Mouse (Mus musculus) heart, embryonic 11.5 days (tissue): ENCODE measurements around the gene Pan3. TPM values are rescaled to one million over a fixed set of nuclear protein-coding genes. Genes with fewer than 3 reads are reported as not detected.

Experiments
- ATAC-seq: fragments of 200-750 bp; cut with Nextera tagmentation; replicated peaks from 2 replicates; pipeline ENCODE4 v1.8.0; 2017; ENCODE audit warnings: moderate library complexity; ENCODE audit not compliant: insufficient number of reproducible peaks, low FRiP score, low TSS enrichment
- H3K27ac ChIP-seq: fragments of 300-500 bp; sonication (generic); 2 replicates; pipeline ENCODE4 v1.5.1; 2014; ENCODE audit warnings: mild to moderate bottlenecking, low read depth, low read length
- H3K27me3 ChIP-seq: fragments of 300-500 bp; sonication (generic); 2 replicates; pipeline ENCODE4 v1.6.1; 2014; ENCODE audit warnings: mild to moderate bottlenecking, low read length, mixed read lengths; ENCODE audit not compliant: control insufficient read depth, insufficient read depth
- H3K36me3 ChIP-seq: fragments of 300-500 bp; sonication (generic); 2 replicates; pipeline ENCODE4 v1.6.1; 2014; ENCODE audit warnings: mild to moderate bottlenecking, low read length, moderate library complexity, mixed read lengths; ENCODE audit not compliant: control insufficient read depth, insufficient read depth
- H3K4me1 ChIP-seq: fragments of 300-500 bp; sonication (generic); 2 replicates; pipeline ENCODE4 v1.6.1; 2014; ENCODE audit warnings: low read length; ENCODE audit not compliant: control insufficient read depth, insufficient read depth
- H3K4me2 ChIP-seq: fragments of 300-500 bp; sonication (generic); 2 replicates; pipeline ENCODE4 v1.6.1; 2014; ENCODE audit warnings: mild to moderate bottlenecking, moderate library complexity
- H3K4me3 ChIP-seq: fragments of 300-500 bp; sonication (generic); 2 replicates; pipeline ENCODE4 v1.5.1; 2014; ENCODE audit warnings: low read depth, low read length
- H3K9ac ChIP-seq: fragments of 300-500 bp; sonication (generic); 2 replicates; pipeline ENCODE4 v1.6.1; 2014; ENCODE audit warnings: mild to moderate bottlenecking, low read depth, low read length, moderate library complexity
- H3K9me3 ChIP-seq: fragments of 300-500 bp; sonication (generic); replicated peaks from 2 replicates; pipeline ENCODE4 v1.6.1; 2016; ENCODE audit warnings: low read length; ENCODE audit not compliant: control insufficient read depth
- WGBS: fragments of 180-500 bp; shearing (Covaris S2); extraction: QIAGEN DNeasy Blood & Tissue Kit; methylation state at CpG from one replicate; pipeline ENCODE4 v1.1.7; 2014; ENCODE audit not compliant: insufficient replicate concordance; 5-methylcytosine and 5-hydroxymethylcytosine counted together
- polyA plus RNA-seq: library from polyadenylated mRNA; unstranded; fragments of >200 nt; fragmentation: Nextera tagmentation; extraction: Ambion mirVana; gene quantifications from 2 replicates; pipeline ENCODE4 v1.2.1, GENCODE M21; 2014

Gene Pan3
- polyA plus RNA-seq, 1 experiment from 2014 or later, result 54.9 TPM

- ATAC-seq, result no peak
- peak overlapping the region; percentile 48 for H3K4me2 ChIP-seq
Measured at GRCm38 (mm10) chr5:147418394-147419121, 11.4 kb upstream of the Pan3 start.

GRCm38 (mm10) chr5:147423612-147424011, 6.3 kb upstream of the Pan3 start:
- Histone ChIP-seq H3K4me3 (no peak overlapping the region), H3K4me1 (peaks cover under 1% of the 10 kb centered on the region; the same call in 1 of the 2 replicates), H3K27me3 (no peaks in the 10 kb centered on the region), H3K9ac (no peak overlapping the region), H3K9me3 (no peaks in the 10 kb centered on the region), H3K4me2 (no peak overlapping the region), H3K27ac (no peak overlapping the region), H3K36me3 (no peaks in the 10 kb centered on the region)
- WGBS, result 26% methylated on average over 6 of the region's 6 CpGs
- ATAC-seq, result no peak

More at GRCm38 (mm10) chr5:147418394-147419121, 11.4 kb upstream of the Pan3 start:
- 26% methylated on average over 10 of the region's 10 CpGs for WGBS
- peaks cover 3% of the 10 kb centered on the region; the same call in 1 of the 2 replicates for H3K4me1 ChIP-seq
- H3K27me3 ChIP-seq, result no peaks in the 10 kb centered on the region
- no peak overlapping the region for H3K9ac ChIP-seq
- no peak overlapping the region for H3K4me3 ChIP-seq
- no peaks in the 10 kb centered on the region for H3K36me3 ChIP-seq
- H3K9me3 ChIP-seq, result no peaks in the 10 kb centered on the region
- no peak overlapping the region for H3K27ac ChIP-seq

DNA sequence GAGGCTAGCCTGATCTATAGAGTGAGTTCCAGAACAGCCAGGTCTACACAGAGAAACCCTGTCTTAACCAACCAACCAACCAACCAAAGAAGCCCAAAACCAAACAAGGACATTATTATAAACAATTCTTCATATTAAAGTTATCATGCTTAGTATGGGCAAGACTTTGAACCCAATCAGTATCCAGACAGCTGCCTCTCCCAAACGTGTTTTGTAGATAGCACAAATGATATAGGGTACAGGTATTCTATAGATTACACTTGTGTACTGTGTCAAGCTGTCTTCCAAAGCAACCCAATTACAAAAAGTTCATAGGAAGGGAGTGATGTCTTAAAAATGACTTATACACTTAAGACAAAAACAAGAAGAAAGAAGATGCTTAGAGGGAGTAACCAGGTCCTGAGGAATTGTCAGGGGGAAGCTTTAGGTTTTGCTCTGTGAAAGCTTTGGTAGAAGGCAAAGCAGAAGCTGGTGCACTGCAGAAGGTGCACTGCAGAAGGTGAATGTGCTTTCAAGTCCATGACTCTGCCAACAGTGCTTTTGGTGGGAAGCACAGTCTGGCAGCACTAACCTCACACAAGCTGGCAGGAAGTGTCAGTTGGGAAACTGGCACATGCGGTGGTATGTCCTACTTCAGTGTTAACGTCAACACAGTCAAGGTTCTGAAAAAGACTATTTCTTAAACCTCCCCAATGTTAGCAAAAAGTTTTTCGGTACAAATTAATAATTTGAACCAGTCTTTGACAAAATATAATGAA, 3.7 kb upstream of the Pan3 start:
- no peak for ATAC-seq
- Histone ChIP-seq H3K27me3 (no peaks in the 10 kb centered on the region), H3K9me3 (no peaks in the 10 kb centered on the region), H3K4me3 (no peak overlapping the region), H3K36me3 (no peaks in the 10 kb centered on the region), H3K9ac (no peak overlapping the region), H3K4me1 (no peaks in the 10 kb centered on the region), H3K4me2 (no peak overlapping the region), H3K27ac (no peak overlapping the region)
- 75% methylated on average over 4 of the region's 4 CpGs for WGBS

GRCm38 (mm10) chr5:147430361-147430935, 487 bp downstream of the Pan3 start:
- peak overlapping the region; percentile 83 for H3K9ac ChIP-seq

GRCm38 (mm10) chr5:147430936-147431839, 1.2 kb downstream of the Pan3 start:
- Histone ChIP-seq H3K36me3 (0 out of 2 replicates have a peak, but pooled peaks cover 2% of the 10 kb centered on the region), H3K4me1 (peaks cover 27% of the 10 kb centered on the region), H3K27ac (peak overlapping the region; percentile 98), H3K9ac (peak overlapping the region; percentile 83), H3K4me2 (peak overlapping the region; percentile 78), H3K4me3 (peak overlapping the region; percentile 84), H3K9me3 (no peaks in the 10 kb centered on the region), H3K27me3 (no peaks in the 10 kb centered on the region)
- ATAC-seq, result peak; percentile 62
- under 1% methylated on average over 42 of the region's 68 CpGs for WGBS

More at GRCm38 (mm10) chr5:147430361-147430935, 487 bp downstream of the Pan3 start:
- Histone ChIP-seq H3K4me2 (peak overlapping the region; percentile 78), H3K36me3 (0 out of 2 replicates have a peak, but pooled peaks cover 2% of the 10 kb centered on the region), H3K4me3 (peak overlapping the region; percentile 84), H3K27me3 (no peaks in the 10 kb centered on the region), H3K27ac (peak overlapping the region; percentile 98), H3K9me3 (no peaks in the 10 kb centered on the region), H3K4me1 (peaks cover 24% of the 10 kb centered on the region)
- under 1% methylated on average over 49 of the region's 91 CpGs for WGBS
- ATAC-seq, result peak; percentile 88

GRCm38 (mm10) chr5:147432927-147433326, 3.0 kb downstream of the Pan3 start:
- WGBS, result 86% methylated on average over 8 of the region's 8 CpGs
- Histone ChIP-seq H3K27me3 (no peaks in the 10 kb centered on the region), H3K4me3 (no peak overlapping the region; the same call in 1 of the 2 replicates), H3K4me2 (peak overlapping the region; percentile 51; the same call in 1 of the 2 replicates), H3K9ac (no peak overlapping the region), H3K36me3 (0 out of 2 replicates have a peak, but pooled peaks cover 2% of the 10 kb centered on the region), H3K9me3 (no peaks in the 10 kb centered on the region), H3K4me1 (peaks cover 33% of the 10 kb centered on the region), H3K27ac (no peak overlapping the region)
- no peak for ATAC-seq

- Histone ChIP-seq H3K27me3 (no peaks in the 10 kb centered on the region), H3K4me3 (no peak overlapping the region), H3K4me1 (peaks cover 42% of the 10 kb centered on the region), H3K27ac (no peak overlapping the region), H3K9me3 (no peaks in the 10 kb centered on the region), H3K36me3 (0 out of 2 replicates have a peak, but pooled peaks cover 2% of the 10 kb centered on the region), H3K4me2 (no peak overlapping the region), H3K9ac (no peak overlapping the region)
- ATAC-seq, result no peak
- 70% methylated on average over 4 of the region's 4 CpGs for WGBS
Measured at GRCm38 (mm10) chr5:147435224-147435623, 5.3 kb downstream of the Pan3 start.
